Comparison of ENCODE assay signal across 1 mouse cellular context in the genomic region with DNA sequence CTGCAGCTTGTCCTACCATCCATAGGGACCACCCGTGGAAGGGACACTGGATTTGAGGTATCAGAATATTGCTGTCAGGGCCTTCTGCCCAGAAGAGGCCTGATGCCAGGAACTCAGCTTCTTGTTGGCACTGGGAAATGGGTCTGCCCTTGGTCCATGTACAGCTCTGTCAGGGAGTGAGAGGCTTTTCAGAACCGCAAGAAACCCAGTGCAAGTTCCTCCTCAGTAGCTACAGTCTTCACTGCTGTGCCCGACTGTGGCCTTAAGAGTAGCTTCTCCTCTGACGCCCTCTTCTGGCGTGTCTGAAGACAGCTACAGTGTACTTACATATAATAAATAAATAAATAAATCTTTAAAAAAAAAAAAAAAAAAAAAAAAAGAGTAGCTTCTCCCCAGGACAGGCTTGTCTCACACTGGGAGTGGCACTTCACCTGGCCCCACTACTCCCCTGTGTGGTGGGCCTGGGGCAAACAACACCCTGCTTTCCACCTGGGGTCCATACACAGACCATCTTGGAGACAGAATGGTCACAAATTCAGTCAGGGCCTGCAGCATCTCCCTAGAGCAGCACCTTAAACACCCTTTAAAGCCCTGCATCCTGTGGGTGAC.
A peak's percentile ranks its signal among the peaks of the same experiment; 100 is the strongest.
TF ChIP-seq lines count a peak whose summit lies in the region.

No protein-coding gene starts in this region.

TF ChIP-seq in MEL, 35 proteins besides CTCF, POLR2A, EP300 and RAD21:
- TF ChIP-seq SMC3 (IDR thresholded peaks at IDR 0.05; ENCODE audit: low read depth, low read length) (peak; percentile 35), JUND (IDR thresholded peaks at IDR 0.05; ENCODE audit: low read depth, low read length) (no peak), SIN3A (IDR thresholded peaks at IDR 0.05; ENCODE audit: low read length) (0 out of 2 replicates have a peak, but pooled peaks have one; percentile 9), ZNF384 (IDR thresholded peaks at IDR 0.05; ENCODE audit: low read depth, low read length) (peak; percentile 88; the same call in 1 of the 2 replicates), HCFC1 (IDR thresholded peaks at IDR 0.05; ENCODE audit: low read depth, low read length) (no peak), ETS1 (IDR thresholded peaks at IDR 0.05; ENCODE audit: low read depth, low read length) (no peak), MAZ (IDR thresholded peaks at IDR 0.05; ENCODE audit: low read depth, low read length) (no peak), POLR2AphosphoS2 (IDR thresholded peaks at IDR 0.05; ENCODE audit: low read length) (no peak), ZC3H11A (IDR thresholded peaks at IDR 0.05; ENCODE audit: low read depth, low read length) (peak; percentile 13; the same call in 1 of the 2 replicates), MEF2A (IDR thresholded peaks at IDR 0.05; ENCODE audit: extremely low read depth, insufficient replicate concordance, low read depth, low read length, poor library complexity, severe bottlenecking) (no peak)
